Mouse (Mus musculus): ENCODE data around the gene Phf21a.

- TF ChIP-seq CTCF (IDR thresholded peaks at IDR 0.05; ENCODE audit: borderline replicate concordance, extremely low read depth, insufficient read depth, insufficient read length) (no peak), POLR2A (IDR thresholded peaks at IDR 0.05; ENCODE audit: borderline replicate concordance, extremely low read depth, insufficient read depth, insufficient read length, poor library complexity, severe bottlenecking) (no peak)
Observed at GRCm38 (mm10) chr2:92125330-92125729, 32.4 kb downstream of the Phf21a start.
